Mouse (Mus musculus) E14TG2a.4 (cell line): ENCODE measurements around the gene Shld1.

ENCODE experiments used
- CTCF ChIP-seq: conservative IDR thresholded peaks from 2 replicates; pipeline ENCODE4 v1.5.1; 2014; ENCODE audit warnings: low read length
- NANOG ChIP-seq: IDR thresholded peaks from 2 replicates; pipeline ENCODE4 v1.6.1; 2014; ENCODE audit warnings: borderline replicate concordance, low read length, mixed read lengths
- POU5F1 ChIP-seq: IDR thresholded peaks from 2 replicates; pipeline ENCODE4 v1.6.1; 2014; ENCODE audit warnings: low read length, borderline replicate concordance

DNA sequence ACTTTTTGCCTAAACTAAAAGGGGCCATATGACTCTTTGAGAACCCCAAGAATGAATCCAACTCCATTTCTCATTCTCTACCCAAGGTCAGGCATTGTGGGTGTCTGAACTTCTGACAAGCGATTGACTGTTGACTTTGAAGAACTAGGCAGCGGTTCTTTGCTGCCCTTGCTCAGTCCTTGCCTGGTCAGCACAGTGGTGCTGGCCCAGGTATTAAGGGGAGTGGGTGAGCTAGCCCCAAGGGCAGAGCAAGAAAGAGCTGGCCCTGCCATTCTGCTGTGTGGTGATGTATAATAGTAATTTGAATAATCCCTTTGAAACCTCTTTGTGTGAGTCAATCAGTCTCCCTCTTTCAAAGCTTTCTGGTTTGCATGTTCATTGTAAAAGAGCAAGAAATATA is 39.4 kb downstream of the Shld1 start:
- TF ChIP-seq CTCF (no peak), NANOG (no peak), POU5F1 (no peak)
